Mouse (Mus musculus): ENCODE measurements at regions not wholly inside any gene's neighbourhood (a gene's known extent, or its start where the extent isn't known, plus 50 kb on each side); places are given as distances from the start of the nearest gene placed in this dataset.

- no peak for DNase-seq (ENCODE audit: low spot score)
Measured at GRCm38 (mm10) chr1:183504103-183504841, 86.3 kb downstream of the Hhipl2 start.

GRCm38 (mm10) chr1:183507893-183508292, 89.9 kb downstream of the Hhipl2 start:
- no peak for DNase-seq (ENCODE audit: low spot score)

GRCm38 (mm10) chr1:183510759-183511158, 92.7 kb downstream of the Hhipl2 start:
- no peak for DNase-seq (ENCODE audit: low spot score)

GRCm38 (mm10) chr1:183513876-183514275, 95.9 kb downstream of the Hhipl2 start:
- DNase-seq (ENCODE audit: low spot score), result no peak

- DNase-seq (ENCODE audit: low spot score), result no peak
Measured at GRCm38 (mm10) chr1:183514281-183514983, 96.4 kb downstream of the Hhipl2 start.

- DNase-seq (ENCODE audit: low spot score), result no peak
Measured at GRCm38 (mm10) chr1:183514984-183515287, 96.9 kb downstream of the Hhipl2 start.

- no peak for DNase-seq (ENCODE audit: low spot score)
Measured at GRCm38 (mm10) chr1:183516167-183516566, 98.2 kb downstream of the Hhipl2 start.

- no peak for DNase-seq (ENCODE audit: low spot score)
Measured at GRCm38 (mm10) chr1:183517236-183517635, 99.2 kb downstream of the Hhipl2 start.

GRCm38 (mm10) chr1:183521569-183521968, 103.6 kb downstream of the Hhipl2 start:
- DNase-seq (ENCODE audit: low spot score), result no peak

- no peak for DNase-seq (ENCODE audit: low spot score)
Measured at GRCm38 (mm10) chr1:183533386-183533785, 115.4 kb downstream of the Hhipl2 start.

GRCm38 (mm10) chr1:183548752-183549387, 130.9 kb downstream of the Hhipl2 start:
- no peak for DNase-seq (ENCODE audit: low spot score)

- no peak for DNase-seq (ENCODE audit: low spot score)
Measured at GRCm38 (mm10) chr1:183552617-183553016, 134.6 kb downstream of the Hhipl2 start.

- no peak for DNase-seq (ENCODE audit: low spot score)
Measured at GRCm38 (mm10) chr1:183553219-183553618, 135.2 kb downstream of the Hhipl2 start.

GRCm38 (mm10) chr1:183562853-183563252, 144.8 kb downstream of the Hhipl2 start:
- DNase-seq (ENCODE audit: low spot score), result no peak

- DNase-seq (ENCODE audit: low spot score), result no peak
Measured at GRCm38 (mm10) chr1:183573621-183574585, 155.9 kb downstream of the Hhipl2 start.

GRCm38 (mm10) chr1:183584861-183585260, 166.8 kb downstream of the Hhipl2 start:
- DNase-seq (ENCODE audit: low spot score), result no peak

GRCm38 (mm10) chr1:183586406-183586805, 168.4 kb downstream of the Hhipl2 start:
- peak; percentile 3 for DNase-seq (ENCODE audit: low spot score)

GRCm38 (mm10) chr1:183595306-183595705, 177.3 kb downstream of the Hhipl2 start:
- no peak for DNase-seq (ENCODE audit: low spot score)

GRCm38 (mm10) chr1:183600466-183600865, 182.5 kb downstream of the Hhipl2 start:
- DNase-seq (ENCODE audit: low spot score), result no peak

GRCm38 (mm10) chr1:183611966-183612694, 194.1 kb downstream of the Hhipl2 start:
- no peak for DNase-seq (ENCODE audit: low spot score)

GRCm38 (mm10) chr1:183619451-183620059, 201.5 kb downstream of the Hhipl2 start:
- DNase-seq (ENCODE audit: low spot score), result no peak

All from ovary, adult 18-20 months (tissue).